Mouse (Mus musculus) liver, embryonic 15.5 days (tissue): ENCODE measurements at regions not wholly inside any gene's neighbourhood (a gene's known extent, or its start where the extent isn't known, plus 50 kb on each side); places are given as distances from the start of the nearest gene placed in this dataset.

ENCODE experiments used
- ATAC-seq: fragments of 200-750 bp; cut with Nextera tagmentation; 2 replicates; pipeline ENCODE4 v1.8.0; 2017; ENCODE audit warnings: moderate number of reproducible peaks, mild to moderate bottlenecking, moderate library complexity; ENCODE audit not compliant: insufficient read depth
- H3K27ac ChIP-seq: fragments of 300-500 bp; sonication (generic); replicated peaks from 2 replicates; pipeline ENCODE4 v1.5.1; 2015; ENCODE audit warnings: mild to moderate bottlenecking, inconsistent platforms
- H3K27me3 ChIP-seq: fragments of 300-500 bp; sonication (generic); 2 replicates; pipeline ENCODE4 v1.6.1; 2015; ENCODE audit warnings: mild to moderate bottlenecking, inconsistent platforms
- H3K36me3 ChIP-seq: fragments of 300-500 bp; sonication (generic); replicated peaks from 2 replicates; pipeline ENCODE4 v1.6.1; 2015; ENCODE audit warnings: moderate library complexity, mild to moderate bottlenecking, inconsistent platforms
- H3K4me1 ChIP-seq: fragments of 300-500 bp; sonication (generic); replicated peaks from 2 replicates; pipeline ENCODE4 v1.6.1; 2015; ENCODE audit warnings: inconsistent platforms
- H3K4me2 ChIP-seq: fragments of 300-500 bp; sonication (generic); 2 replicates; pipeline ENCODE4 v1.6.1; 2015; ENCODE audit warnings: moderate library complexity, mild to moderate bottlenecking, inconsistent platforms
- H3K4me3 ChIP-seq: fragments of 300-500 bp; sonication (generic); replicated peaks from 2 replicates; pipeline ENCODE4 v1.5.1; 2015; ENCODE audit warnings: mild to moderate bottlenecking, inconsistent platforms
- H3K9ac ChIP-seq: fragments of 300-500 bp; sonication (generic); 2 replicates; pipeline ENCODE4 v1.6.1; 2015; ENCODE audit warnings: moderate library complexity, mild to moderate bottlenecking, inconsistent platforms
- H3K9me3 ChIP-seq: fragments of 300-500 bp; sonication (generic); replicated peaks from 2 replicates; pipeline ENCODE4 v1.6.1; 2016; ENCODE audit warnings: inconsistent platforms
- WGBS: fragments of 180-500 bp; shearing (Covaris S2); methylation state at CpG from one replicate; pipeline ENCODE4 v1.1.7; 2015; ENCODE audit warnings: mixed read lengths; ENCODE audit not compliant: insufficient replicate concordance; 5-methylcytosine and 5-hydroxymethylcytosine counted together

DNA sequence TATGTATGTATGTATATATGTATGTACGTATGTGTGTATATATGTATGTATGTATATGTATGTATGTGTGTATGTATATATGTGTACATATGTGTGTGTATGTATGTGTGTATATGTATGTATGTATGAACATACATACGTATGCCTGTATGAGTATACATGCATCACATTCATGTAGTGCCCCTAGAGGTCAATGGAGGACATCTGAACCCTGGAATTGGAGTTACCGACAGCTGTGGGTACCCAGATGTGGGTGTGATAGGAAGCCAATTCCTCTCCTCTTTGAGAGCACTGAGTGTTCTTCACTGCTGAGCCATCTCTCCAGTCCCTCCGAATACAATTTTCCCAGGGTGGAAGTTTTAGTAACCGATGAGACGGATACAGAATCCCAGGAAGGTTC, 69.6 kb upstream of the Foxn3 start:
- no peak for ATAC-seq
- H3K4me2 ChIP-seq, result no peak overlapping the region
- H3K9me3 ChIP-seq, result no peaks in the 10 kb centered on the region
- no peak overlapping the region for H3K4me3 ChIP-seq
- H3K4me1 ChIP-seq, result peaks cover 6% of the 10 kb centered on the region
- H3K36me3 ChIP-seq, result no peaks in the 10 kb centered on the region
- peaks cover 15% of the 10 kb centered on the region for H3K27me3 ChIP-seq
- H3K9ac ChIP-seq, result no peak overlapping the region
- WGBS, result 75% methylated on average over 6 of the region's 6 CpGs
- H3K27ac ChIP-seq, result no peak overlapping the region

DNA sequence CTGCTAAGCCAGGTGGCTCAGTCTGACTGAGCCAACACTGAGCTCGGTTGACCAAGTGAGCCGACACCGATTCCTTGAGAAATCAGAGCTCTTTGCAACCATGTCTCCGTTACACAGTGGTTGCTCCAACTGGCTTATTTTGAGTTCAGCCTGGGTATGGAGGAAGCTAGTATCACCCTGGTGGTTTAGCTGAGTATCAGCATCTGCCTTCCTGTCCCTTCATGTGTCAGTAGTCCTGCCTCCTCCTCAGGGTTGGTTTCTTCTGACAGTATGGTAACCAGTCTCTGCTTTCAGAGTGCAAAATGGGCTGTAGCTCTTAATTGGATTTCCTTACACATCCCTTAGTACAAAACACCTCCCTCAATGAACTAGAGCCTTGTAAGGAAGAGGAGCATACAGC, 66.2 kb upstream of the Foxn3 start:
- Histone ChIP-seq H3K27ac (no peak overlapping the region), H3K4me1 (peaks cover 16% of the 10 kb centered on the region), H3K27me3 (peaks cover 40% of the 10 kb centered on the region), H3K9ac (no peak overlapping the region), H3K4me3 (no peak overlapping the region), H3K9me3 (no peaks in the 10 kb centered on the region), H3K36me3 (no peaks in the 10 kb centered on the region), H3K4me2 (no peak overlapping the region)
- ATAC-seq, result no peak
- 63% methylated on average over 4 of the region's 4 CpGs for WGBS

DNA sequence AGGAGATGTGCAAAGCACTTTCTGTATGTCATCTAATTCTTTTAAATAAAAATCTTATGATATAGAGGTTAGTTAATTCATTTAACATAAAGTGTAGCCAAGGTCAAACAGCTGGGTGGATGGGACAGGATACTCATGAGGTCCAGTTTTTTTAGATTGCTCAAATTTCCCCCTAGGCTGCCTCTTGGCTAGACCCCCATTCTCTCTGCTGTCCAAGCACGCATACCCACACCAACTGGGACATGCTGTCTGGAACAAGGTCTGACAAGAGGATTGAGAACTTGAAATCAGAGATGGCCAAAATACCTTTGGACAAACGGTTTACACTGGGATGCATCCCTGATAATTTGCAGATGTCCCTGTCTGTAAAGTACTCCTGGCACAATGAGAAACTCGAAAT, 65.0 kb upstream of the Foxn3 start:
- Histone ChIP-seq H3K9me3 (no peaks in the 10 kb centered on the region), H3K4me1 (peaks cover 13% of the 10 kb centered on the region), H3K27me3 (peaks cover 40% of the 10 kb centered on the region), H3K9ac (no peak overlapping the region), H3K27ac (no peak overlapping the region), H3K4me3 (no peak overlapping the region), H3K4me2 (peak overlapping the region; percentile 69), H3K36me3 (no peaks in the 10 kb centered on the region)
- ATAC-seq, result no peak
- WGBS, result 43% methylated on average over 3 of the region's 3 CpGs

DNA sequence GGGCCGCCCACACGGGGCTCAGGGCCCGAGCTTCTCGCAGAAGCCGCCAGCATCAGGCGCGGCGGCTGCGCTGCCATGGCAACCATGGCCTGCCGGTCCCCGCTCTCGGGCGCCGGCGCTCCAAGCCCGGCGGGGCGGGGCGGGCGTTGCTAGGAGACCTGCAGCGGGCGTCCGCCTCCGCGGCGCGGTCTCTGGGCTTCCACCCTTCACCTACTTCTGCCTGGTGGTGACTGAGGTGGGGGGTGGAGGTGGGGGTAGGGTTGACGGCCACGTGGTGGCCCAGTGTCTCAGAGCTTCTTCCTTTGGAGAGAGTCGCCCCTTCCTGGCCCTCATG, 64.5 kb upstream of the Foxn3 start:
- WGBS, result under 1% methylated on average over 29 of the region's 30 CpGs
- H3K36me3 ChIP-seq, result no peaks in the 10 kb centered on the region
- H3K4me3 ChIP-seq, result peak overlapping the region; percentile 61
- H3K27me3 ChIP-seq, result peaks cover 40% of the 10 kb centered on the region
- peak overlapping the region; percentile 69 for H3K4me2 ChIP-seq
- peak; percentile 81 for ATAC-seq
- H3K4me1 ChIP-seq, result peaks cover 13% of the 10 kb centered on the region
- no peak overlapping the region for H3K27ac ChIP-seq
- no peak overlapping the region for H3K9ac ChIP-seq
- H3K9me3 ChIP-seq, result no peaks in the 10 kb centered on the region

DNA sequence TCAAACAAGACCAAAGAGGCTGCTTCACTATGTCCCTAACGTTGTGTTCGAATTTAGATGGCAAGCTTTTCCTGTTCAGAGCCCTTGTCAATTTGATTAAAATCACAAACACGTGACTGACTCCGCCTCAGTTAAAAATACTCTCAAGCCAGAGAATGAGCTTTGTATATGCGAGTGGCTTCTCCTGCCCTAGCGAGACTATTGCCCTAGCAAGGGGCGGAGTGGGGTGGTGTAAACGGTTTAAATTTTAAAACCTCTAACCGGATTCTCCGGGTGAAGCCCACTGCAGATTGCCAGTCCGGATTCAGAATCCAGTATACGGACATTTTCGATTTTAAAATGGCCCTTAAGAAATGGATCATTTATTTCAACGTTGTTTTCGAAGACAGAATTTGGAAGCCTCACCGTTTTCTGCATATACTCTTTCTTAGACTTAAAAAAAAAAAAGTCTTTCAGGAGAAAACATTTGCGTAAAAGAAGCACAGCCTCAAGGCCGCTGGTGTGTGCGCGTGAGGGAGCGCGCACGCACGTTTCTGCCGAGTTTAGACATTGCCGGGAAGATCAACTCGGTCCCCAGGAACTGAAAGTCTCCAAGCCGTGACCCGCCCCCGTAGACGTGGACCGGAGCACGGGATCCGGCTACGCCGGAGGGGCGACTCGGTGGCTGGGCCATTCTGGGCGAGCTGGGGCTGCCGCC, 64.0 kb upstream of the Foxn3 start:
- no peak for ATAC-seq
- Histone ChIP-seq H3K27ac (no peak overlapping the region), H3K9ac (no peak overlapping the region), H3K9me3 (no peaks in the 10 kb centered on the region), H3K4me1 (peaks cover 13% of the 10 kb centered on the region), H3K36me3 (no peaks in the 10 kb centered on the region), H3K27me3 (peaks cover 40% of the 10 kb centered on the region), H3K4me3 (peak overlapping the region; percentile 61), H3K4me2 (peak overlapping the region; percentile 69)
- whole genome bisulfite sequencing, result under 1% methylated on average over 40 of the region's 40 CpGs

DNA sequence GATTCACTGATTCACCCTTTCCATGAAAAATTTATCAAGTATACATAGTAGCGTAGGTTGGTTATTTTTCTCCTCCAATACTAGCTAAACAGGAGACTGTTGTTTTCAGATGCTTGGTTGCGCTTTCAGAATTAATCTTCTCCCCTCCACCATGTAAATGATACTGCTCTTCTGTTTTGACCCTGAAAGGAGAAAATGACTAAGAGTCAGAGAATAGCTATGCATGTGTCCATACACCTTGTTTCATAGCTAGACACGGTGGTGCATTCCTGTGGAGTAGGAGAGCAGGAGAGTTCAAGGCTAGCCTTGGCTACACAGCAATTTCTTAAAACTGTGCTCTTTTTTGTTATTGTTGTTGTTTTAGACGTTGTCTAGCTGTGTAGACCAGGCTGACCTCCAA, 62.8 kb upstream of the Foxn3 start:
- no peaks in the 10 kb centered on the region for H3K9me3 ChIP-seq
- peaks cover 13% of the 10 kb centered on the region for H3K4me1 ChIP-seq
- ATAC-seq, result no peak
- H3K36me3 ChIP-seq, result no peaks in the 10 kb centered on the region
- no peak overlapping the region for H3K4me3 ChIP-seq
- WGBS, result 62% methylated on average over 4 of the region's 4 CpGs
- no peak overlapping the region for H3K4me2 ChIP-seq
- peaks cover 40% of the 10 kb centered on the region for H3K27me3 ChIP-seq
- H3K27ac ChIP-seq, result no peak overlapping the region
- no peak overlapping the region for H3K9ac ChIP-seq

DNA sequence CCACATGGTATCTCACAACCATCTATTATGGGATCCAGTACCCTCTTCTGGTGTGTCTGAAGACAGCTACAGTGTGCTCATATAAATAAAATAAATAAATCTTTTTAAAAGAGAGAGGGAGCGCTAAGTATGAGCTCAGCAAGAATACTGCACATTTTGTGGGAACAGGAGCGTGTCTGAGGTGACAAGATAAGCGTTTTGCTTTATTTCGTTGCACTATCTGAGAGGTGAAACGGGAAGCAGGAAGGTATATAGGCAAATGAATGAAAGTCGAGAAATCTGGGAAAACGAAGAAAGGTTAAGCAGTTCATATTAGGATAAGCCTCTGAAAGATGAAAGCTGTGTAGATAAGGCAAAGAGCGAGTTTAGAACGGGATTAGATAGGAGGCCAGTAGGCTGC, 61.7 kb upstream of the Foxn3 start:
- Histone ChIP-seq H3K27ac (no peak overlapping the region), H3K36me3 (no peaks in the 10 kb centered on the region), H3K4me3 (no peak overlapping the region), H3K4me1 (peaks cover 13% of the 10 kb centered on the region), H3K4me2 (no peak overlapping the region), H3K27me3 (peaks cover 40% of the 10 kb centered on the region), H3K9me3 (no peaks in the 10 kb centered on the region), H3K9ac (no peak overlapping the region)
- ATAC-seq, result no peak
- WGBS, result 42% methylated on average over 9 of the region's 9 CpGs

DNA sequence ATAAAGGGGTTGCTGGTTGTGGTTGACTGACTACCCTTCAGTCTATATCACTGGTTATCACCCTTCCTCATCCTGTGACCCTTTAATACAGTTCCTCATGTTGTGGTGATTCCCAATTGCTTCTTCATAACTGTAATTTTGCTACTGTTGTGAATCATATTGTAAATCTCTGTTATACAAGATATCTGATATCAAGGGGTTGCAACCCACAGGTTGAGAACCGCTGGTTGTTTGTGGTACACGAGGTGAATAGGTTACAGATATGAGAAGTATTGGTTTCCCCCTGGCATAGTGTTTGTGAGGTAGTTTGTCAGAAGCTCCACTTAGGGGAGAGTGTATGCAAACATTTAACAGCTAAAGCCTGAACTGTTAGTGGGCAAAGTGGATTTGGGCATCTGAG, 58.9 kb upstream of the Foxn3 start:
- Histone ChIP-seq H3K9ac (no peak overlapping the region), H3K4me3 (no peak overlapping the region), H3K4me2 (no peak overlapping the region), H3K4me1 (0 out of 2 replicates have a peak, but pooled peaks cover 3% of the 10 kb centered on the region), H3K27me3 (peaks cover 17% of the 10 kb centered on the region), H3K27ac (no peak overlapping the region), H3K9me3 (no peaks in the 10 kb centered on the region), H3K36me3 (no peaks in the 10 kb centered on the region)
- ATAC-seq, result no peak
- 31% methylated on average over 2 of the region's 2 CpGs for WGBS

DNA sequence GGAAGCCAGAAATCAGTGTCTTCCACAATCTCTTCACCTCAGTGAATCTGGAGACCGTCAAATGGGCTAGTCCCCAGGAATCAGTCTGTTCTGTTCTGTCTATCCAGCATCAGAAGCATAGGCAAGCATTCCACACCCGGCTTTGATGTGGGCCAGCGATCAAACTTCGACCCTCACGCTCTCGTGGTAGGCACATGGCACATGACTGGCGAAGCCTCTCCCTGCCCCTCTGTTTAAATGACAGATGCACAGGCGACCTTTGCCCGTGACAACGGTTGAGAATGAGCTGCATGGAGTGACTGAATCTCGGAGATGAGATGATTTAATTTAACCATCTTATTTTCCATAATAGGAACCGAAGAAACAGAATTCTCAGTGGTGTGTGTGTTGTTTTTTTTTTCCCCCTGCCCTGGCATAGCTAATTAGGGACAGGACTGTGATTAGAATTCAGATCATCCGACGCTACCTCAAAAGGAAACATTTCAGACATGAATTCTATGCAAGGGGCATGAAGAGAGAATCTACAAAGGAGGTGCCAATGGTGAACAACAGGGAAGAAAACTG, 53.9 kb upstream of the Foxn3 start:
- WGBS, result 69% methylated on average over 14 of the region's 14 CpGs
- Histone ChIP-seq H3K27ac (no peak overlapping the region), H3K4me1 (no peaks in the 10 kb centered on the region), H3K36me3 (no peaks in the 10 kb centered on the region), H3K27me3 (no peaks in the 10 kb centered on the region), H3K4me2 (no peak overlapping the region), H3K9me3 (no peaks in the 10 kb centered on the region), H3K4me3 (no peak overlapping the region), H3K9ac (no peak overlapping the region)
- no peak for ATAC-seq

DNA sequence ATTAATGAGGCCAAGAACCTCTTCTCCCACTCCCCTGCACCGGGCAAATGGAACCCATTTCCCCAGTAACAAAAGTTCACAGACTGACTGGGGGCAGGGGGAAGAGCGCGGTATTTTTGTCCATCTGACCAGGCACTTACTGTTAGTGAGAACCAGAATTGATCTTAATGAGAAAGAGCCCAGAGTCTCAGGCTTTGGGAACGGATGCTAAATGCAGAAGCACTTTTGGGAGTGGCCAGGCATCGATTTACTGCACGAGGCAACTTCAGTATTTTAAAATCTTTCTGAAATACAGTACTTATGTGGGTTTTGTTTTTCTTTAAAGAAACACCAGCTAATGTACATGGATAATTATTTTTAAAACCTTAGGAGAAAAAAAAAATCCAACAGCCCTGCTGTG, 51.0 kb upstream of the Foxn3 start:
- no peak for ATAC-seq
- 53% methylated on average over 6 of the region's 6 CpGs for WGBS
- H3K27ac ChIP-seq, result no peak overlapping the region

More for the DNA sequence above, 51.0 kb upstream of the Foxn3 start:
- no peaks in the 10 kb centered on the region for H3K9me3 ChIP-seq
- no peaks in the 10 kb centered on the region for H3K27me3 ChIP-seq
- H3K4me1 ChIP-seq, result no peaks in the 10 kb centered on the region
- H3K4me2 ChIP-seq, result no peak overlapping the region
- no peak overlapping the region for H3K4me3 ChIP-seq
- no peak overlapping the region for H3K9ac ChIP-seq
- no peaks in the 10 kb centered on the region for H3K36me3 ChIP-seq
